In genomic region chr16:21405224-21405969, GRCm38 (mm10) we compare ENCODE assay signal across 14 mouse cellular contexts. TPM values are rescaled to one million over a fixed set of nuclear protein-coding genes. Genes with fewer than 3 reads are reported as not detected.
A peak's percentile ranks its signal among the peaks of the same experiment; 100 is the strongest.
DNase-seq lines count a peak whose midpoint lies in the region; ATAC-seq lines count a peak whose summit lies in the region.
"Had no signal": no experiment of that assay in that cellular context is flagged by ENCODE, and none has a peak within 500 bp of the region (broad histone marks: within the 10 kb centered on the region; RNA-seq: fewer than 3 reads in every experiment).

No protein-coding gene starts in this region.

- H3K36me3 ChIP-seq in forebrain, embryonic 12.5 days (replicated peaks): no peaks in the 10 kb centered on the region
- H3K36me3 ChIP-seq in forebrain, embryonic 16.5 days (ENCODE audit: control insufficient read depth, insufficient read depth): no peaks in the 10 kb centered on the region
- no peaks in the 10 kb centered on the region for H3K36me3 ChIP-seq in midbrain, embryonic 10.5 days
- no peaks in the 10 kb centered on the region for H3K36me3 ChIP-seq in midbrain, embryonic 15.5 days (replicated peaks)
- H3K36me3 ChIP-seq in hindbrain, embryonic 13.5 days: no peaks in the 10 kb centered on the region
- H3K36me3 ChIP-seq in stomach, embryonic 14.5 days (ENCODE audit: control insufficient read depth, insufficient read depth, low read length): no peaks in the 10 kb centered on the region

- ATAC-seq in forebrain, embryonic 12.5 days (ENCODE audit: low FRiP score): 0 out of 2 replicates have a peak, but pooled peaks have one; percentile 20
- ATAC-seq in forebrain, embryonic 16.5 days: no peak
- ATAC-seq in midbrain, embryonic 15.5 days (replicated peaks): no peak; the same call in 1 of the 2 replicates
- ATAC-seq in hindbrain, embryonic 13.5 days (ENCODE audit: low FRiP score): peak; percentile 52
- peak; percentile 48; the same call in 1 of the 2 replicates for ATAC-seq in stomach, embryonic 14.5 days (ENCODE audit: insufficient number of reproducible peaks, insufficient read depth, low FRiP score, low read depth)

- H3K4me2 ChIP-seq in forebrain, embryonic 12.5 days: no peak overlapping the region
- no peak overlapping the region for H3K4me2 ChIP-seq in forebrain, embryonic 16.5 days (ENCODE audit: low read length)
- no peak overlapping the region for H3K4me2 ChIP-seq in midbrain, embryonic 15.5 days
- H3K4me2 ChIP-seq in hindbrain, embryonic 13.5 days: no peak overlapping the region
- no peak overlapping the region for H3K4me2 ChIP-seq in stomach, embryonic 14.5 days (replicated peaks; ENCODE audit: low read depth, low read length)
- H3K4me2 ChIP-seq: liver, embryonic 11.5 days had no signal

- H3K27me3 ChIP-seq in forebrain, embryonic 12.5 days: peaks cover 4% of the 10 kb centered on the region; the same call in 1 of the 2 replicates
- H3K27me3 ChIP-seq in forebrain, embryonic 16.5 days (replicated peaks; ENCODE audit: control insufficient read depth, insufficient read depth, low read length): no peaks in the 10 kb centered on the region
- peaks cover 3% of the 10 kb centered on the region; the same call in 1 of the 2 replicates for H3K27me3 ChIP-seq in midbrain, embryonic 10.5 days (ENCODE audit: low read depth, poor library complexity, severe bottlenecking)
- H3K27me3 ChIP-seq in midbrain, embryonic 15.5 days (replicated peaks): no peaks in the 10 kb centered on the region
- H3K27me3 ChIP-seq in hindbrain, embryonic 13.5 days: peaks cover 3% of the 10 kb centered on the region; the same call in 1 of the 2 replicates
- H3K27me3 ChIP-seq in stomach, embryonic 14.5 days (ENCODE audit: control insufficient read depth, insufficient read depth, low read length): no peaks in the 10 kb centered on the region

- H3K4me3 ChIP-seq in forebrain, embryonic 12.5 days (replicated peaks): no peak overlapping the region
- no peak overlapping the region for H3K4me3 ChIP-seq in forebrain, embryonic 16.5 days (replicated peaks; ENCODE audit: low read length)
- H3K4me3 ChIP-seq in midbrain, embryonic 10.5 days: no peak overlapping the region
- no peak overlapping the region for H3K4me3 ChIP-seq in midbrain, embryonic 15.5 days
- H3K4me3 ChIP-seq in hindbrain, embryonic 13.5 days: no peak overlapping the region
- H3K4me3 ChIP-seq in stomach, embryonic 14.5 days (ENCODE audit: low read depth, low read length): no peak overlapping the region

- peaks cover 14% of the 10 kb centered on the region for H3K4me1 ChIP-seq in forebrain, embryonic 12.5 days
- no peaks in the 10 kb centered on the region for H3K4me1 ChIP-seq in forebrain, embryonic 16.5 days (replicated peaks; ENCODE audit: control insufficient read depth, insufficient read depth, low read length)
- H3K4me1 ChIP-seq in midbrain, embryonic 10.5 days: peaks cover 28% of the 10 kb centered on the region
- H3K4me1 ChIP-seq in midbrain, embryonic 15.5 days: no peaks in the 10 kb centered on the region
- H3K4me1 ChIP-seq in hindbrain, embryonic 13.5 days (replicated peaks): peaks cover 17% of the 10 kb centered on the region
- peaks cover 21% of the 10 kb centered on the region; the same call in 1 of the 2 replicates for H3K4me1 ChIP-seq in stomach, embryonic 14.5 days (ENCODE audit: control insufficient read depth, insufficient read depth, low read length)

- 54% methylated on average over 6 of the region's 6 CpGs for WGBS in forebrain, embryonic 12.5 days
- WGBS in forebrain, embryonic 16.5 days: 54% methylated on average over 6 of the region's 6 CpGs
- WGBS in midbrain, embryonic 10.5 days: 68% methylated on average over 6 of the region's 6 CpGs
- 62% methylated on average over 6 of the region's 6 CpGs for WGBS in midbrain, embryonic 15.5 days
- 47% methylated on average over 6 of the region's 6 CpGs for WGBS in hindbrain, embryonic 13.5 days
- 27% methylated on average over 6 of the region's 6 CpGs for WGBS in stomach, embryonic 14.5 days

- no peak for DNase-seq in midbrain, embryonic 10.5 days (ENCODE audit: low spot score)
- no peak for DNase-seq in thymus, postnatal 10 days (ENCODE audit: low spot score in 2 of 2)
- no peak for DNase-seq in thymus, postnatal 25 days
- DNase-seq: cerebellum, adult 18-20 months; layer of hippocampus, postnatal 36 days; lung, postnatal 10 days; spleen, adult 18-20 months; thymus, postnatal 14 days had no signal

- no peaks in the 10 kb centered on the region for H3K9me3 ChIP-seq in forebrain, embryonic 12.5 days
- no peaks in the 10 kb centered on the region for H3K9me3 ChIP-seq in forebrain, embryonic 16.5 days (ENCODE audit: control insufficient read depth, low read length)
- no peaks in the 10 kb centered on the region for H3K9me3 ChIP-seq in midbrain, embryonic 10.5 days (replicated peaks)
- H3K9me3 ChIP-seq in midbrain, embryonic 15.5 days: no peaks in the 10 kb centered on the region
- H3K9me3 ChIP-seq in hindbrain, embryonic 13.5 days: no peaks in the 10 kb centered on the region
- no peaks in the 10 kb centered on the region for H3K9me3 ChIP-seq in stomach, embryonic 14.5 days (ENCODE audit: control insufficient read depth, low read depth, low read length)

- H3K27ac ChIP-seq in forebrain, embryonic 12.5 days: 0 out of 2 replicates have a peak overlapping the region, but pooled peaks have one; percentile 19
- no peak overlapping the region for H3K27ac ChIP-seq in forebrain, embryonic 16.5 days (ENCODE audit: low read length)
- peak overlapping the region; percentile 57; the same call in 1 of the 2 replicates for H3K27ac ChIP-seq in midbrain, embryonic 10.5 days (replicated peaks)
- no peak overlapping the region for H3K27ac ChIP-seq in midbrain, embryonic 15.5 days
- H3K27ac ChIP-seq in hindbrain, embryonic 13.5 days: peak overlapping the region; percentile 62
- peak overlapping the region; percentile 12; the same call in 1 of the 2 replicates for H3K27ac ChIP-seq in stomach, embryonic 14.5 days (ENCODE audit: low read length)

- no peak overlapping the region for H3K9ac ChIP-seq in forebrain, embryonic 12.5 days
- H3K9ac ChIP-seq in forebrain, embryonic 16.5 days (replicated peaks; ENCODE audit: low read depth, low read length): no peak overlapping the region
- no peak overlapping the region for H3K9ac ChIP-seq in midbrain, embryonic 15.5 days
- H3K9ac ChIP-seq in hindbrain, embryonic 13.5 days: no peak overlapping the region
- no peak overlapping the region for H3K9ac ChIP-seq in stomach, embryonic 14.5 days (replicated peaks; ENCODE audit: low read depth, low read length)

RNA-seq across cellular contexts. Expression of gene Vps8, which starts 17.5 kb away (rescaled TPM):
- 30.1 and 31.6 TPM in 2 replicates for polyA plus RNA-seq in forebrain, embryonic 12.5 days (2016; fragmentation: Nextera tagmentation; extraction: Ambion mirVana)
- 37.5 and 39.6 TPM in 2 replicates for polyA plus RNA-seq in forebrain, embryonic 16.5 days (2015; fragmentation: Nextera tagmentation; extraction: Ambion mirVana)
- 18.9 and 23.1 TPM in 2 replicates for polyA plus RNA-seq in midbrain, embryonic 10.5 days (2016; fragmentation: Nextera tagmentation; extraction: Ambion mirVana)
- 37.5 and 40.2 TPM in 2 replicates for polyA plus RNA-seq in midbrain, embryonic 15.5 days (2015; fragmentation: Nextera tagmentation; extraction: Ambion mirVana)
- 26.8 and 32.3 TPM in 2 replicates for polyA plus RNA-seq in hindbrain, embryonic 13.5 days (2015; fragmentation: Nextera tagmentation; extraction: Ambion mirVana)
- polyA plus RNA-seq in stomach, embryonic 14.5 days (2014; fragmentation: Nextera tagmentation; extraction: Ambion mirVana): 20.4 and 24.9 TPM in 2 replicates

Comparison
In these comparisons a context has a peak if more than half of its experiments do, and no peak if none do; other contexts are left out.
1. ATAC-seq: peak in forebrain, embryonic 12.5 days (single experiment), hindbrain, embryonic 13.5 days (single experiment) and stomach, embryonic 14.5 days (single experiment); none in forebrain, embryonic 16.5 days (single experiment) and midbrain, embryonic 15.5 days (single experiment).
2. H3K27ac ChIP-seq: peak in forebrain, embryonic 12.5 days (single experiment), midbrain, embryonic 10.5 days (single experiment), hindbrain, embryonic 13.5 days (single experiment) and stomach, embryonic 14.5 days (single experiment); none in forebrain, embryonic 16.5 days (single experiment) and midbrain, embryonic 15.5 days (single experiment).